ENCODE assay signal across 10 mouse cellular contexts in the genomic region with DNA sequence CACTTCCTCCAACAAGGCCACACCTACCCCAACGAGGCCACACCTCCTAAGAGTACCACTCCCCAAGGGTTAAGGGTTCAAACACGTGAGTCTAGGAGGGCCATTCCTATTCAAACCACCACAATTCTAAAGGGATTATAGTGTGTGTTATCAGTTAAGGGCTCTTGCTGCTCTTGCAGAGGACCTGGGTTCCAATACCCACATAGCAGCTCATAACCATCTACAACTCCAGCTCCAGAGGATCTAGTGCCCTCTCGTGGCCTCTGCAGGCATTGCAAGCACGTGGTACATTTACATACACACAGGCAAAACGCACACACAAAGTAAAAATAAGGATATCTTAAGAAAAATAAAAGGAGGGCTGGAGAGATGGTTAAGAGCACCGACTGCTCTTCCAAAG. TPM values are rescaled to one million over a fixed set of nuclear protein-coding genes. Genes with fewer than 3 reads are reported as not detected.
DNase-seq lines count a peak whose midpoint lies in the region; ATAC-seq and TF ChIP-seq lines count a peak whose summit lies in the region.
"Had no signal": no experiment of that assay in that cellular context is flagged by ENCODE, and none has a peak within 500 bp of the region (broad histone marks: within the 10 kb centered on the region; RNA-seq: fewer than 3 reads in every experiment).

No protein-coding gene starts in this region.

- H3K9ac ChIP-seq in intestine, postnatal 0 days (ENCODE audit: low read depth, low read length), result no peak overlapping the region
- no peak overlapping the region for H3K9ac ChIP-seq in intestine, embryonic 15.5 days

- TF ChIP-seq CTCF in intestine, postnatal 0 days (IDR thresholded peaks at IDR 0.05; ENCODE audit: low read depth), result peak; percentile 68

- H3K9me3 ChIP-seq in intestine, postnatal 0 days (ENCODE audit: control insufficient read depth), result no peaks in the 10 kb centered on the region
- no peaks in the 10 kb centered on the region for H3K9me3 ChIP-seq in intestine, embryonic 15.5 days

- no peak overlapping the region for H3K27ac ChIP-seq in intestine, postnatal 0 days (ENCODE audit: low read depth, low read length)
- H3K27ac ChIP-seq in intestine, embryonic 15.5 days, result no peak overlapping the region

- ATAC-seq in intestine, postnatal 0 days, result no peak
- no peak for ATAC-seq in intestine, embryonic 15.5 days

- no peaks in the 10 kb centered on the region for H3K27me3 ChIP-seq in intestine, postnatal 0 days (replicated peaks; ENCODE audit: control insufficient read depth, insufficient read depth, low read length)
- H3K27me3 ChIP-seq in intestine, embryonic 15.5 days (replicated peaks), result no peaks in the 10 kb centered on the region
- H3K27me3 ChIP-seq: megakaryocyte, embryonic 14.5 days had no signal

- WGBS in intestine, postnatal 0 days, result 65% methylated on average over 6 of the region's 6 CpGs
- WGBS in intestine, embryonic 15.5 days, result 62% methylated on average over 6 of the region's 6 CpGs

- H3K4me2 ChIP-seq in intestine, postnatal 0 days (replicated peaks; ENCODE audit: low read depth), result no peak overlapping the region
- no peak overlapping the region for H3K4me2 ChIP-seq in intestine, embryonic 15.5 days (replicated peaks)

- no peaks in the 10 kb centered on the region for H3K4me1 ChIP-seq in intestine, postnatal 0 days (replicated peaks; ENCODE audit: control insufficient read depth, insufficient read depth, low read length)
- H3K4me1 ChIP-seq in intestine, embryonic 15.5 days (replicated peaks), result peaks cover 11% of the 10 kb centered on the region; the same call in 1 of the 2 replicates

- peak; percentile 40 for DNase-seq in thymus, postnatal 0 days (ENCODE audit: low spot score)
- no peak for DNase-seq in thymus, adult 18-20 months
- peak; percentile 64 for DNase-seq in c-Kit-positive CD71-positive TER-119-negative erythroid progenitor cells, embryonic 14.5 days (ENCODE audit: low read depth)
- no peak for DNase-seq in adrenal gland, postnatal 14 days
- no peak for DNase-seq in adrenal gland, postnatal 10 days
- DNase-seq: heart, postnatal 10 days had no signal

- no peaks in the 10 kb centered on the region for H3K36me3 ChIP-seq in intestine, postnatal 0 days (ENCODE audit: control insufficient read depth, insufficient read depth)
- no peaks in the 10 kb centered on the region for H3K36me3 ChIP-seq in intestine, embryonic 15.5 days

- no peak overlapping the region for H3K4me3 ChIP-seq in intestine, postnatal 0 days (ENCODE audit: low read depth, low read length)
- H3K4me3 ChIP-seq in intestine, embryonic 15.5 days (replicated peaks), result no peak overlapping the region
- H3K4me3 ChIP-seq: erythroblast, embryonic 14.5 days; megakaryocyte, embryonic 14.5 days had no signal

RNA-seq across cellular contexts. Expression of a gene that starts 34.5 kb away (rescaled TPM):
- polyA plus RNA-seq in intestine, postnatal 0 days (2015; fragmentation: Nextera tagmentation; extraction: Ambion mirVana), result 23.1 and 25.1 TPM in 2 replicates
- 16.8 and 16.9 TPM in 2 replicates for polyA plus RNA-seq in intestine, embryonic 15.5 days (2015; fragmentation: Nextera tagmentation; extraction: Ambion mirVana)
- polyA plus RNA-seq in thymus, postnatal 0 days (2015; fragmentation: Nextera tagmentation; extraction: Ambion mirVana), result 16.8 and 20.9 TPM in 2 replicates
- 46.9 and 57.0 TPM in 2 replicates for total RNA-seq in adrenal gland, postnatal 14 days (2021)
- total RNA-seq in adrenal gland, postnatal 10 days (2021), result 10 to 100 TPM; 39.0 to 44.3 TPM

RNA-seq across cellular contexts. Expression of a gene that starts 37.0 kb away (rescaled TPM):
- 185 and 190 TPM in 2 replicates for polyA plus RNA-seq in intestine, postnatal 0 days (2015; fragmentation: Nextera tagmentation; extraction: Ambion mirVana)
- 520 and 568 TPM in 2 replicates for polyA plus RNA-seq in intestine, embryonic 15.5 days (2015; fragmentation: Nextera tagmentation; extraction: Ambion mirVana)
- polyA plus RNA-seq in thymus, postnatal 0 days (2015; fragmentation: Nextera tagmentation; extraction: Ambion mirVana), result 322 and 332 TPM in 2 replicates
- total RNA-seq in adrenal gland, postnatal 14 days (2021), result 353 and 359 TPM in 2 replicates
- total RNA-seq in adrenal gland, postnatal 10 days (2021), result 100 to 1,000 TPM; 386 to 496 TPM

Comparison
In these comparisons a context has a peak if more than half of its experiments do, and no peak if none do; other contexts are left out.
1. DNase-seq: peak in thymus, postnatal 0 days (single experiment) and c-Kit-positive CD71-positive TER-119-negative erythroid progenitor cells, embryonic 14.5 days (single experiment); none in thymus, adult 18-20 months (0 of 2), adrenal gland, postnatal 14 days (single experiment) and adrenal gland, postnatal 10 days (single experiment).